Mouse (Mus musculus) kidney, embryonic 14.5 days (tissue): ENCODE measurements around the gene Nhlrc2. TPM values are rescaled to one million over a fixed set of nuclear protein-coding genes. Genes with fewer than 3 reads are reported as not detected.

ENCODE experiments used
- ATAC-seq: fragments of 200-750 bp; cut with Nextera tagmentation; 2 replicates; pipeline ENCODE4 v1.8.0; 2017; ENCODE audit warnings: moderate number of reproducible peaks, mild to moderate bottlenecking, moderate TSS enrichment, moderate library complexity; ENCODE audit not compliant: low FRiP score, low TSS enrichment
- H3K27ac ChIP-seq: fragments of 300-500 bp; sonication (generic); 2 replicates; pipeline ENCODE4 v1.5.1; 2014; ENCODE audit warnings: low read depth, mild to moderate bottlenecking, low read length, moderate library complexity, mixed read lengths
- H3K27me3 ChIP-seq: fragments of 300-500 bp; sonication (generic); 2 replicates; pipeline ENCODE4 v1.6.1; 2014; ENCODE audit warnings: mild to moderate bottlenecking, low read length; ENCODE audit not compliant: control insufficient read depth, insufficient read depth
- H3K36me3 ChIP-seq: fragments of 300-500 bp; sonication (generic); 2 replicates; pipeline ENCODE4 v1.6.1; 2014; ENCODE audit warnings: low read length, mixed read lengths; ENCODE audit not compliant: control insufficient read depth, insufficient read depth
- H3K4me1 ChIP-seq: fragments of 300-500 bp; sonication (generic); 2 replicates; pipeline ENCODE4 v1.6.1; 2014; ENCODE audit warnings: low read length, mixed read lengths; ENCODE audit not compliant: control insufficient read depth, insufficient read depth
- H3K4me2 ChIP-seq: fragments of 300-500 bp; sonication (generic); replicated peaks from 2 replicates; pipeline ENCODE4 v1.6.1; 2014; ENCODE audit warnings: low read depth, mild to moderate bottlenecking, low read length
- H3K4me3 ChIP-seq: fragments of 300-500 bp; sonication (generic); 2 replicates; pipeline ENCODE4 v1.5.1; 2014; ENCODE audit warnings: mild to moderate bottlenecking, low read length
- H3K9ac ChIP-seq: fragments of 300-500 bp; sonication (generic); 2 replicates; pipeline ENCODE4 v1.6.1; 2014; ENCODE audit warnings: low read depth, mild to moderate bottlenecking, low read length, moderate library complexity
- H3K9me3 ChIP-seq: fragments of 300-500 bp; sonication (generic); 2 replicates; pipeline ENCODE4 v1.6.1; 2016; ENCODE audit warnings: low read length; ENCODE audit not compliant: control insufficient read depth
- WGBS: fragments of 180-500 bp; shearing (Covaris S2); extraction: QIAGEN DNeasy Blood & Tissue Kit; methylation state at CpG from one replicate; pipeline ENCODE4 v1.1.7; 2014; 5-methylcytosine and 5-hydroxymethylcytosine counted together
- polyA plus RNA-seq: library from polyadenylated mRNA; unstranded; fragments of >200 nt; fragmentation: Nextera tagmentation; extraction: Ambion mirVana; gene quantifications from 2 replicates; pipeline ENCODE4 v1.2.1, GENCODE M21; 2014

Gene Nhlrc2
- polyA plus RNA-seq, 1 experiment from 2014 or later, result 17.8 TPM

- no peak for ATAC-seq
- Histone ChIP-seq H3K27ac (no peak overlapping the region), H3K9me3 (no peaks in the 10 kb centered on the region), H3K36me3 (peaks cover 70% of the 10 kb centered on the region), H3K4me3 (no peak overlapping the region), H3K4me1 (peaks cover 5% of the 10 kb centered on the region; the same call in 1 of the 2 replicates), H3K4me2 (no peak overlapping the region), H3K9ac (no peak overlapping the region), H3K27me3 (no peaks in the 10 kb centered on the region)
- WGBS, result 91% methylated on average over 5 of the region's 5 CpGs
Measured at GRCm38 (mm10) chr19:56589455-56589854, 41.4 kb downstream of the Nhlrc2 start.

DNA sequence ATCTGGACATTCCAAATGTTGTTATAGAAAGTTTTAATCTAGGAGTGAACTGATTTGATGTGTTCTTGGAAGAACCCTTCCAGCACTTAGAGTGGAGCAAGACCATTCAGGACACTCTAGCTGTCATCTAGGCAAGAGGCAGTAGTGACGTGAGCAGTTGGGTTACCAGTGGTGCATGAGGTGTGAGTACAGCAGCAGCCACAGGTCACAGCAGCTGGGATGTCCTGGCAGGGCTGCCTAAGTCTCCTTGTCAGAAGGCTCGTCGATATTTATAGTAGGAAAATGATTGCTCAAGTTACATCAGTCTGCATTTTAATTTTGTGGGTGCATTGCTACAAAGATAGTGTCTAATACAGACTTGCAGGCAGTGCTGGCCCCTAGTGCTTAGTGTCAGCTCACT lies 42.2 kb downstream of the Nhlrc2 start:
- Histone ChIP-seq H3K27ac (no peak overlapping the region), H3K4me1 (peaks cover 5% of the 10 kb centered on the region; the same call in 1 of the 2 replicates), H3K9me3 (no peaks in the 10 kb centered on the region), H3K4me3 (no peak overlapping the region), H3K9ac (no peak overlapping the region), H3K36me3 (peaks cover 78% of the 10 kb centered on the region), H3K4me2 (no peak overlapping the region), H3K27me3 (no peaks in the 10 kb centered on the region)
- WGBS, result 90% methylated on average over 3 of the region's 3 CpGs
- ATAC-seq, result no peak

- WGBS, result 56% methylated on average over 9 of the region's 9 CpGs
- no peak overlapping the region for H3K4me2 ChIP-seq
- no peak overlapping the region for H3K4me3 ChIP-seq
- no peak overlapping the region for H3K9ac ChIP-seq
- no peaks in the 10 kb centered on the region for H3K27me3 ChIP-seq
- H3K36me3 ChIP-seq, result peaks cover 86% of the 10 kb centered on the region
- peaks cover 5% of the 10 kb centered on the region; the same call in 1 of the 2 replicates for H3K4me1 ChIP-seq
- no peaks in the 10 kb centered on the region for H3K9me3 ChIP-seq
- ATAC-seq, result peak; percentile 60; the same call in 1 of the 2 replicates
- peak overlapping the region; percentile 25; the same call in 1 of the 2 replicates for H3K27ac ChIP-seq
Measured at GRCm38 (mm10) chr19:56592472-56592871, 44.4 kb downstream of the Nhlrc2 start.

GRCm38 (mm10) chr19:56599996-56600395 lies 51.9 kb downstream of the Nhlrc2 start:
- H3K36me3 ChIP-seq, result peaks cover 29% of the 10 kb centered on the region
- no peaks in the 10 kb centered on the region for H3K27me3 ChIP-seq
- ATAC-seq, result no peak
- peaks cover 27% of the 10 kb centered on the region for H3K4me1 ChIP-seq
- no peak overlapping the region for H3K9ac ChIP-seq
- 30% methylated on average over 3 of the region's 3 CpGs for WGBS
- H3K4me3 ChIP-seq, result no peak overlapping the region
- H3K27ac ChIP-seq, result no peak overlapping the region
- no peak overlapping the region for H3K4me2 ChIP-seq
- no peaks in the 10 kb centered on the region; the same call in 1 of the 2 replicates for H3K9me3 ChIP-seq

GRCm38 (mm10) chr19:56600797-56601196 lies 52.7 kb downstream of the Nhlrc2 start:
- peaks cover 27% of the 10 kb centered on the region for H3K4me1 ChIP-seq
- H3K4me3 ChIP-seq, result no peak overlapping the region
- no peak overlapping the region for H3K9ac ChIP-seq
- no peak overlapping the region for H3K4me2 ChIP-seq
- H3K36me3 ChIP-seq, result peaks cover 21% of the 10 kb centered on the region
- H3K27me3 ChIP-seq, result no peaks in the 10 kb centered on the region
- ATAC-seq, result no peak
- WGBS, result 65% methylated on average over 7 of the region's 7 CpGs
- H3K27ac ChIP-seq, result no peak overlapping the region
- H3K9me3 ChIP-seq, result no peaks in the 10 kb centered on the region; the same call in 1 of the 2 replicates

- ATAC-seq, result peak; percentile 91
- H3K9me3 ChIP-seq, result no peaks in the 10 kb centered on the region; the same call in 1 of the 2 replicates
- 35% methylated on average over 15 of the region's 15 CpGs for WGBS
Measured at GRCm38 (mm10) chr19:56601901-56602347, 53.9 kb downstream of the Nhlrc2 start.

GRCm38 (mm10) chr19:56608946-56609345 lies 60.9 kb downstream of the Nhlrc2 start:
- ATAC-seq, result no peak
- no peaks in the 10 kb centered on the region for H3K27me3 ChIP-seq
- no peak overlapping the region for H3K4me3 ChIP-seq
- H3K9ac ChIP-seq, result no peak overlapping the region
- H3K36me3 ChIP-seq, result no peaks in the 10 kb centered on the region
- no peaks in the 10 kb centered on the region; the same call in 1 of the 2 replicates for H3K9me3 ChIP-seq
- no peaks in the 10 kb centered on the region; the same call in 1 of the 2 replicates for H3K4me1 ChIP-seq
- WGBS, result 56% methylated on average over 5 of the region's 5 CpGs
- H3K4me2 ChIP-seq, result no peak overlapping the region
- H3K27ac ChIP-seq, result no peak overlapping the region

More at GRCm38 (mm10) chr19:56601901-56602347, 53.9 kb downstream of the Nhlrc2 start:
- H3K9ac ChIP-seq, result no peak overlapping the region
- peak overlapping the region; percentile 43 for H3K27ac ChIP-seq
- no peaks in the 10 kb centered on the region for H3K27me3 ChIP-seq
- peaks cover 27% of the 10 kb centered on the region for H3K4me1 ChIP-seq
- H3K36me3 ChIP-seq, result peaks cover 11% of the 10 kb centered on the region
- no peak overlapping the region for H3K4me3 ChIP-seq
- H3K4me2 ChIP-seq, result peak overlapping the region; percentile 10; the same call in 1 of the 2 replicates

DNA sequence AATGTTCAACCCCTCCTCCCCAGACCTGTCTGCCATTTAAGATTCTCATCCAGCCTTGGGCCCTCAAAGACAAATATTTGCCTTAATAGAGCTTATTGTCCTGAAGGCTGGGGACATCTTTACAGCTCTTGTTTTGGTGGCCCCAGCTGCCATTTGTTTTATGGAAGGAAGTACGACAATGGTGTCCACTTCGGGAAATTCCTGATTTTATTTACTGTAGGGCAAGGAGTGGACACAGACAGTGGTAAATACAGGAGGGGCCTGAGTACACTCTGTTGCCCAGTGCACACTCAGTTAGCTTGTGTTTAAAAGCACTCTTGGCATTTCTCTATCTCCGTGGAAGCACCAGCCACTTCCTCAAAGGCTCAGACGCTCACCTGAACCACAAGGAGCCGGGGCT lies 66.1 kb downstream of the Nhlrc2 start:
- Histone ChIP-seq H3K4me2 (no peak overlapping the region), H3K4me1 (no peaks in the 10 kb centered on the region), H3K27ac (no peak overlapping the region), H3K27me3 (no peaks in the 10 kb centered on the region), H3K4me3 (no peak overlapping the region), H3K36me3 (no peaks in the 10 kb centered on the region), H3K9ac (no peak overlapping the region), H3K9me3 (no peaks in the 10 kb centered on the region)
- ATAC-seq, result no peak
- WGBS, result 67% methylated on average over 5 of the region's 5 CpGs

DNA sequence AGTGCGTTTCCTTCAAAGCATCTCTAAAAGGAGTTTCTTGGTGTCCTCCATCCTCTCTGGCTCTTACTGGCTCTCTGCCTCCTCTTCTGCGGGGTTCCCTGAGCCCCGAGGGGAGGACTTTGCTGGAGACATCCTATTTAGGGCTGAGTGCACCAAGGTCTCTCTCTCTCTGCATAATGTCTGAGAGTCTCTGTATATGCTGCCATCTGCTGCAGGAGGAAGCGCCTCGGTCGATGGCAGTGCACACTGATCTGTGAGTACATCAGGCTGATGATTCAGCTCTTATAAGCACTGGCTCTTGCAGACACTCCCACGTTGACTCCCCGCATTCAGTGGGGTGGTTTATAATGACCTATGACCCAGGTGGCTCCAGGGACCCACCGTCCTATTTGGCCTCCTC lies 70.8 kb downstream of the Nhlrc2 start:
- no peak overlapping the region for H3K4me2 ChIP-seq
- H3K4me3 ChIP-seq, result no peak overlapping the region
- no peaks in the 10 kb centered on the region for H3K36me3 ChIP-seq
- no peak overlapping the region for H3K27ac ChIP-seq
- ATAC-seq, result no peak
- no peaks in the 10 kb centered on the region for H3K27me3 ChIP-seq
- no peak overlapping the region for H3K9ac ChIP-seq
- 47% methylated on average over 9 of the region's 9 CpGs for WGBS
- no peaks in the 10 kb centered on the region for H3K4me1 ChIP-seq
- H3K9me3 ChIP-seq, result no peaks in the 10 kb centered on the region
